ENCODE assay signal across 21 mouse cellular contexts in genomic region chr7:101680961-101681360, GRCm38 (mm10). TPM values are rescaled to one million over a fixed set of nuclear protein-coding genes. Genes with fewer than 3 reads are reported as not detected.
DNase-seq lines count a peak whose midpoint lies in the region; ATAC-seq and TF ChIP-seq lines count a peak whose summit lies in the region.
"Had no signal": no experiment of that assay in that cellular context is flagged by ENCODE, and none has a peak within 500 bp of the region (broad histone marks: within the 10 kb centered on the region; RNA-seq: fewer than 3 reads in every experiment).

No protein-coding gene starts in this region.

- H3K4me3 ChIP-seq in gastrocnemius, adult 2 months, result no peak overlapping the region; the same call in 1 of the 2 replicates
- no peak overlapping the region for H3K4me3 ChIP-seq in heart, embryonic 13.5 days
- H3K4me3 ChIP-seq in liver, embryonic 13.5 days (replicated peaks), result no peak overlapping the region
- H3K4me3 ChIP-seq: forebrain, embryonic 10.5 days; limb, embryonic 13.5 days; megakaryocyte, embryonic 14.5 days; midbrain, embryonic 13.5 days had no signal

- H3K27ac ChIP-seq in gastrocnemius, adult 2 months, result peak overlapping the region; percentile 74
- 0 out of 2 replicates have a peak overlapping the region, but pooled peaks have one; percentile 15 for H3K27ac ChIP-seq in heart, embryonic 13.5 days (replicated peaks)
- no peak overlapping the region for H3K27ac ChIP-seq in liver, embryonic 13.5 days
- H3K27ac ChIP-seq: forebrain, embryonic 10.5 days; hindbrain, postnatal 0 days; kidney, postnatal 0 days; limb, embryonic 13.5 days; liver, embryonic 14.5 days; midbrain, embryonic 13.5 days had no signal

- no peak for ATAC-seq in heart, embryonic 13.5 days (ENCODE audit: extremely low read depth, insufficient number of reproducible peaks, low FRiP score, low TSS enrichment)
- ATAC-seq in liver, embryonic 13.5 days (ENCODE audit: low read depth), result no peak
- ATAC-seq: forebrain, embryonic 16.5 days; hindbrain, postnatal 0 days; intestine, embryonic 16.5 days; midbrain, embryonic 13.5 days had no signal

- peak overlapping the region; percentile 58 for H3K9ac ChIP-seq in heart, embryonic 13.5 days
- H3K9ac ChIP-seq in liver, embryonic 13.5 days, result peak overlapping the region; percentile 8; the same call in 1 of the 2 replicates
- H3K9ac ChIP-seq: liver, embryonic 14.5 days; lung, embryonic 14.5 days; midbrain, embryonic 13.5 days had no signal

- no peaks in the 10 kb centered on the region for H3K9me3 ChIP-seq in heart, embryonic 13.5 days
- no peaks in the 10 kb centered on the region for H3K9me3 ChIP-seq in liver, embryonic 13.5 days (replicated peaks)
- H3K9me3 ChIP-seq: forebrain, embryonic 10.5 days; limb, embryonic 13.5 days; megakaryocyte, embryonic 14.5 days; midbrain, embryonic 13.5 days had no signal

- DNase-seq in gastrocnemius, adult 2 months, result peak; percentile 32
- no peak for DNase-seq in gastrocnemius, postnatal 14 days
- DNase-seq in heart, postnatal 4 days, result no peak
- DNase-seq in liver, embryonic 13.5 days, result no peak
- no peak for DNase-seq in liver
- DNase-seq in layer of hippocampus, postnatal 25 days (ENCODE audit: extremely low spot score in 1 of 2, low spot score in 1 of 2), result no peak
- DNase-seq: adrenal gland, postnatal 25 days; cerebellum, adult 8-10 months; lung, embryonic 14.5 days; right cerebral cortex, postnatal 14 days; spleen, adult 18-20 months had no signal

- 61% methylated on average over 3 of the region's 3 CpGs for WGBS in heart, embryonic 13.5 days
- WGBS in liver, embryonic 13.5 days (ENCODE audit: insufficient replicate concordance), result 63% methylated on average over 3 of the region's 3 CpGs

- H3K4me1 ChIP-seq in heart, embryonic 13.5 days, result peaks cover 43% of the 10 kb centered on the region
- peaks cover 46% of the 10 kb centered on the region for H3K4me1 ChIP-seq in liver, embryonic 13.5 days (replicated peaks)

- TF ChIP-seq CTCF in gastrocnemius, adult 2 months (IDR thresholded peaks at IDR 0.05), result no peak

- no peak overlapping the region for H3K4me2 ChIP-seq in heart, embryonic 13.5 days
- no peak overlapping the region for H3K4me2 ChIP-seq in liver, embryonic 13.5 days
- H3K4me2 ChIP-seq: limb, embryonic 13.5 days; lung, embryonic 14.5 days; midbrain, embryonic 13.5 days had no signal

- no peaks in the 10 kb centered on the region for H3K27me3 ChIP-seq in heart, embryonic 13.5 days (replicated peaks)
- H3K27me3 ChIP-seq in liver, embryonic 13.5 days, result no peaks in the 10 kb centered on the region
- H3K27me3 ChIP-seq: limb, embryonic 13.5 days; megakaryocyte, embryonic 14.5 days; midbrain, embryonic 13.5 days had no signal

- H3K36me3 ChIP-seq in heart, embryonic 13.5 days, result no peaks in the 10 kb centered on the region
- no peaks in the 10 kb centered on the region for H3K36me3 ChIP-seq in liver, embryonic 13.5 days
- H3K36me3 ChIP-seq: forebrain, embryonic 10.5 days; limb, embryonic 13.5 days; midbrain, embryonic 13.5 days had no signal

- intact Hi-C loops in gastrocnemius, adult 2 months (cut with DNase I), result loop anchor here (2.0 to 5.0 kb wide), 2 partner anchors 81 to 156 kb away; no protein-coding TSS in a partner anchor
- intact Hi-C loops in gastrocnemius, postnatal 14 days (cut with DNase I; ENCODE audit: low total_unique reads), result no loop called here

RNA-seq across cellular contexts. Expression of gene Clpb, which starts 17.5 kb away (rescaled TPM):
- 10 to 100 TPM; 50.0 to 71.3 TPM for total RNA-seq in gastrocnemius, adult 2 months (2021)
- 10 to 100 TPM; 37.3 to 39.2 TPM for total RNA-seq in gastrocnemius, postnatal 14 days (2021)
- 47.0 and 52.3 TPM in 2 replicates for polyA plus RNA-seq in heart, embryonic 13.5 days (2015; fragmentation: Nextera tagmentation; extraction: Ambion mirVana)
- 10 to 100 TPM; 50.3 to 52.7 TPM for total RNA-seq in heart, postnatal 4 days (2021)
- polyA plus RNA-seq in liver, embryonic 13.5 days (2015; fragmentation: Nextera tagmentation; extraction: Ambion mirVana), result 30.3 and 31.9 TPM in 2 replicates
- total RNA-seq in layer of hippocampus, postnatal 25 days (2021), result 10 to 100 TPM; 55.1 to 56.1 TPM
